Mouse (Mus musculus) intestine, embryonic 14.5 days (tissue): ENCODE measurements around the gene Sbk2. TPM values are rescaled to one million over a fixed set of nuclear protein-coding genes. Genes with fewer than 3 reads are reported as not detected.

Source experiments
- ATAC-seq: fragments of 200-750 bp; cut with Nextera tagmentation; replicated peaks from 2 replicates; pipeline ENCODE4 v1.8.0; 2017; ENCODE audit warnings: low read depth, moderate number of reproducible peaks, moderate TSS enrichment, moderate library complexity; ENCODE audit not compliant: low FRiP score, low TSS enrichment
- DNase-seq: peaks from one replicate; pipeline ENCODE4 v3.0.0-alpha.2; 2018; ENCODE audit warnings: low spot score
- H3K27ac ChIP-seq: fragments of 300-500 bp; sonication (generic); 2 replicates; pipeline ENCODE4 v1.5.1; 2014; ENCODE audit warnings: low read depth, mild to moderate bottlenecking, control low read depth
- H3K27me3 ChIP-seq: fragments of 300-500 bp; sonication (generic); replicated peaks from 2 replicates; pipeline ENCODE4 v1.6.1; 2014; ENCODE audit warnings: low read length, control low read depth; ENCODE audit not compliant: control insufficient read depth, insufficient read depth
- H3K36me3 ChIP-seq: fragments of 300-500 bp; sonication (generic); 2 replicates; pipeline ENCODE4 v1.6.1; 2014; ENCODE audit warnings: low read length, control low read depth; ENCODE audit not compliant: control insufficient read depth, insufficient read depth
- H3K4me1 ChIP-seq: fragments of 300-500 bp; sonication (generic); replicated peaks from 2 replicates; pipeline ENCODE4 v1.6.1; 2014; ENCODE audit warnings: low read length, control low read depth, mixed read lengths; ENCODE audit not compliant: control insufficient read depth, insufficient read depth
- H3K4me2 ChIP-seq: fragments of 300-500 bp; sonication (generic); 2 replicates; pipeline ENCODE4 v1.6.1; 2014; ENCODE audit warnings: low read length
- H3K4me3 ChIP-seq: fragments of 300-500 bp; sonication (generic); 2 replicates; pipeline ENCODE4 v1.5.1; 2014; ENCODE audit warnings: low read depth, low read length, control low read depth, mixed read lengths
- H3K9ac ChIP-seq: fragments of 300-500 bp; sonication (generic); 2 replicates; pipeline ENCODE4 v1.6.1; 2014; ENCODE audit warnings: mild to moderate bottlenecking, low read length
- H3K9me3 ChIP-seq: fragments of 300-500 bp; sonication (generic); 2 replicates; pipeline ENCODE4 v1.6.1; 2016; ENCODE audit warnings: low read length, control low read depth; ENCODE audit not compliant: control insufficient read depth
- WGBS: fragments of 180-500 bp; shearing (Covaris S2); extraction: QIAGEN DNeasy Blood & Tissue Kit; methylation state at CpG from one replicate; pipeline ENCODE4 v1.1.7; 2014; 5-methylcytosine and 5-hydroxymethylcytosine counted together
- polyA plus RNA-seq: library from polyadenylated mRNA; unstranded; fragments of >200 nt; fragmentation: Nextera tagmentation; extraction: Ambion mirVana; gene quantifications from 2 replicates; pipeline ENCODE4 v1.2.1, GENCODE M21; 2014

Sbk2 gene
- polyA plus RNA-seq, 1 experiment from 2014 or later: 0.23 TPM

DNA sequence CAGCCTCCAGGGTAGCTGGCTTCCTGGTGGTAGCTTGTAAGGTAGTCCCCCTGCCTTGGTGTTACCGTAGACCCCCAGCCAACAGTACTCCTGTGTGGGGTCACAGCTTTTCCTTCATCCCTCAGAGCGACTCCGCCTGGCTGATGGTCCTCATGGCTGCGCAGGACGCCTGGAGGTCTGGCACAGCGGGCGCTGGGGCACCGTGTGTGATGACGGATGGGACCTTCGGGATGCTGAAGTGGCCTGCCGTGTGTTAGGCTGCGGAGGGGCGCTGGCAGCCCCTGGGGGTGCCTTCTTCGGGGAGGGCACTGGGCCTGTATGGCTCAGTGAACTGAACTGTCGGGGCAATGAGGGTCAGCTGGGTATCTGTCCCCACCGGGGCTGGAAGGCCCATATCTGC lies 37.4 kb downstream of the Sbk2 start:
- 70% methylated on average over 16 of the region's 16 CpGs for WGBS
- peak overlapping the region; percentile 95; the same call in 1 of the 2 replicates for H3K27ac ChIP-seq
- H3K4me2 ChIP-seq: no peak overlapping the region
- no peaks in the 10 kb centered on the region for H3K9me3 ChIP-seq
- H3K27me3 ChIP-seq: no peaks in the 10 kb centered on the region
- H3K4me1 ChIP-seq: peaks cover 50% of the 10 kb centered on the region
- no peak for DNase-seq
- ATAC-seq: no peak
- H3K9ac ChIP-seq: no peak overlapping the region
- H3K4me3 ChIP-seq: no peak overlapping the region
- no peaks in the 10 kb centered on the region for H3K36me3 ChIP-seq

DNA sequence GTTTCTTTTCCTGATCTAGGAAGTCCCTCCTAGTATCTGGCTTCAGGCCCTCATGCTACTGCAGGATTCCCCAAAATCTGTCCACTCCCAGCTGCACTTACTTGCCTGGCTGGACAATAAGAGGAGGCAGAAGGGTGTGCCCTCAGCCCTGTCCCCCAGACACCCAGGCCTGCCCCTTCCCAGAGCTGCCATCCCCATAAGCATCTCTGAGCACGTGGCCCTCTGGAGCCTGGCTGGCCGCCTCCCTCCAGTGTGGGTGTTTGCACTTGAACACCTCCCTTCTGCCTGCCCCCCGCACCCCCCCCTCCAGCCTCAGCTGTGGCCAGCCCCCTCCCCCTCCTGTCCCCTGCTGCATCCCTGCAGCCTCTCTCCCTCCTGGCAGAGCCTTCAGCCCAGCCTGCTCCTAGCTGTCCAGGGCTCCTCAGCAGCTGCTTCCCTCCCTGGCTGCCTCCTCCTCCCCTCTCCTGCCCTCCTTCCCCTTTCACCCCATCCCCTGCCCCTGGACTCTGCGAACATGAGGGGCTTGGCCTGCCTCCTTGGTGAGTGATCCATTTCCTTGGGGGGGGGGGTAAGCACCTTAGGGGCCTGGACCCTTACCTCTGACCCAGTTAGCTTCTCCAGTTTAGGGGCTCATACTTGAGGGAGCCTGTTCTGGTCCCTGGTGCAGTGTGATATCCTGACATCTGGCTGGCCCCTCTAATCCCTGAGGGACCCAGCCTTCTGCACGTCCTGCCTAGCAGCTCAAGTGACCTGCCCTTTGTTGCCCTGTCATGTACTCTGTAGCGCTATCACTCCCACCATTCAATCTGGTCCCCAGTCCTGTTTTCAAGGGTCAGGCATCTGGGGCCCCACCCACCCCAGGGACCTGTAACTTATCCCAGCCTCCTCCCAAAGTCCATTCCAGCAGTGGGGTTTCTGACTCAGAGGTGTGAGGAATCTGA lies 38.5 kb downstream of the Sbk2 start, which contains the start of gene Ssc5d:
Ssc5d (plus strand) TSS at position 345 of the 941 bp plus-strand sequence.
- peak within 1 kb of the TSS; percentile 72 for H3K4me2 ChIP-seq
- H3K27ac ChIP-seq: peak within 1 kb of the TSS; percentile 95
- H3K9ac ChIP-seq: peak within 1 kb of the TSS; percentile 22; the same call in 1 of the 2 replicates
- H3K9me3 ChIP-seq: no peaks in the 10 kb centered on the region
- peaks cover 4% of the 10 kb centered on the region for H3K36me3 ChIP-seq
- no peaks in the 10 kb centered on the region for H3K27me3 ChIP-seq
- H3K4me3 ChIP-seq: no peak within 1 kb of the TSS
- ATAC-seq (peak; percentile 25), DNase-seq (peak; percentile 69)
- H3K4me1 ChIP-seq: peaks cover 53% of the 10 kb centered on the region
- WGBS: 13% methylated on average over 6 of the region's 6 CpGs

- H3K4me3 ChIP-seq: no peak overlapping the region
- DNase-seq (no peak), ATAC-seq (peak; percentile 38)
- peak overlapping the region; percentile 72 for H3K4me2 ChIP-seq
- peak overlapping the region; percentile 95 for H3K27ac ChIP-seq
- H3K9ac ChIP-seq: no peak overlapping the region
- no peaks in the 10 kb centered on the region for H3K27me3 ChIP-seq
- peaks cover 53% of the 10 kb centered on the region for H3K4me1 ChIP-seq
- peaks cover 12% of the 10 kb centered on the region for H3K36me3 ChIP-seq
- WGBS: 12% methylated on average over 3 of the region's 4 CpGs
- H3K9me3 ChIP-seq: no peaks in the 10 kb centered on the region
Measured at GRCm38 (mm10) chr7:4924891-4925301, 39.3 kb downstream of the Sbk2 start.

DNA sequence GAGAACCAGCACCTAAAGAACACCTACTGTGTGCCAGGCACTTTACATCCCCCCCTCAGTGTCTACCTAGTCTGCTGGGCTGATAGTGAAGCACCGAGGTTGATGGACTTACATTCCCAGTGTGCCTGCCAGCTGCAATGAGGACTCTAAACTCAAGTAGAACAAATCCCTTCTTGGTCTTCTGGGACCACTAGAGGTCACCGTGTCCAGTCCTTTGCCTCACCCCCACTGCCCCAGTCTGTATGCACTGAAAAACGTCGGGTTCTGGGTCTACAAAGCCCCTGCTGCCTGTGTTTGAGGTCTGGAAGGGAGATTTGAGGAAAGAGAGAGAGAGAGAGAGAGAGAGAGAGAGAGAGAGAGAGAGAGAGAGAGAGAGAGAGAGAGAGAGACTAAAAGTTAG lies 39.7 kb downstream of the Sbk2 start:
- H3K9ac ChIP-seq: no peak overlapping the region; the same call in 1 of the 2 replicates
- 3% methylated on average over 4 of the region's 4 CpGs for WGBS
- H3K36me3 ChIP-seq: peaks cover 16% of the 10 kb centered on the region
- peak overlapping the region; percentile 95 for H3K27ac ChIP-seq
- H3K4me3 ChIP-seq: no peak overlapping the region
- no peaks in the 10 kb centered on the region for H3K9me3 ChIP-seq
- DNase-seq (peak; percentile 64), ATAC-seq (no peak)
- peak overlapping the region; percentile 72 for H3K4me2 ChIP-seq
- peaks cover 53% of the 10 kb centered on the region for H3K4me1 ChIP-seq
- H3K27me3 ChIP-seq: no peaks in the 10 kb centered on the region

GRCm38 (mm10) chr7:4923586-4924364 lies 40.4 kb downstream of the Sbk2 start:
- Histone ChIP-seq H3K27me3 (no peaks in the 10 kb centered on the region), H3K27ac (peak overlapping the region; percentile 95), H3K9ac (peak overlapping the region; percentile 34), H3K4me2 (peak overlapping the region; percentile 72), H3K36me3 (peaks cover 23% of the 10 kb centered on the region), H3K4me1 (peaks cover 53% of the 10 kb centered on the region), H3K4me3 (peak overlapping the region; percentile 19), H3K9me3 (no peaks in the 10 kb centered on the region)
- no peak for ATAC-seq
- DNase-seq: peak; percentile 71
- WGBS: 7% methylated on average over 37 of the region's 37 CpGs

DNA sequence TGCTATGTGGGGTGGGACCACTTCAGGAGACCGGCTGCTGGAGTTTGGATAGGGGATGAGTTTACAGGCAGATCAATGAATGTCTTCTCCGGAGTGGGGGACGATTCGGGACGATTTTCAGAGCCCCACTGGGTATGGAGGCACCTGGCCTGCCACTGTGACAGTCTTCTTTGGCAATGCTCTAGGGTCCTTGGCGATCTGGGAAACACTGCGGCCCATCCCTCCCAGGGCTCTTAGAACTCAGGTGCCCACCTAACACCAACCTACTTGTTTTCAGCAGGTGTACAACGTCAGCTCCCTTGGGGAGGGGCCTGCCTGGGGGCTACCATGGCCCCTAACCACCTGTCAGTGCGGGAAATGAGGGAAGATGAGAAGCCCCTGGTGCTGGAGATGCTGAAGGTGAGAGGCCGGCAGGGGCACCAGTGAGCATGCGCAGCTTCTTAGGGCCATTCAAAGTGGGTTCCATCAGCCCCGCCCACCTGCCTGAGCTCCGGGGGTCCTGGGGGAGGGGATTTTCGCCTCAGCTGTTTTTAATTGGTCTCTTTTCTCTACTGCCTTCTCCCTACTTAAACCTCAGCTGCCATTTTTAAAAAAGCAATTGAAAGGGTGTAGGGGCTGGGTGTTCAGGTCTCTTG lies 41.2 kb downstream of the Sbk2 start:
- peak overlapping the region; percentile 95 for H3K27ac ChIP-seq
- WGBS: under 1% methylated on average over 14 of the region's 14 CpGs
- ATAC-seq: peak; percentile 16; the same call in 1 of the 2 replicates

DNA sequence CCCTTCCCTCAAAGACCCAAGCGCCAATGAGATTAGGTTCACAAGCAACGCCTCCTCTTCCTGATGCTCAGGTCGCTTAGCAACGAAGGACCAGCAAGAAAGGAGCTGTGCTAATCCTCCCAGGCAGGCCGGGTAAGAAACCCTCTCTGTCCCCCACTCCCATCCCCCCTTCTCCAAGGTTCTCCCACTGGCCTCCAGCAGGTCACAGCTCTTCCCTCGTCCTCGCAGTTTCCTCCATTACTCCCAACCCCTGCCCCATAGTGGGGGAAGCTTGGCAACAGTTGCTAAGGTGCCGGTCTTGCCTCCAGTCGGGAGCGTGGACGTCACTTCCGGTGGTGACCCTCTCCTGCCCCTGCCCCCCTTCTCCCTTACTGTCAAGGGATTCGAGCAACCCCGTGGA lies 41.7 kb downstream of the Sbk2 start:
- H3K4me2 ChIP-seq: peak overlapping the region; percentile 72
- peak overlapping the region; percentile 66 for H3K27ac ChIP-seq
- no peaks in the 10 kb centered on the region for H3K9me3 ChIP-seq
- peaks cover 50% of the 10 kb centered on the region for H3K4me1 ChIP-seq
- no peak overlapping the region for H3K9ac ChIP-seq
- H3K4me3 ChIP-seq: peak overlapping the region; percentile 19
- peaks cover 34% of the 10 kb centered on the region for H3K36me3 ChIP-seq
- DNase-seq (peak; percentile 87), ATAC-seq (peak; percentile 65)
- no peaks in the 10 kb centered on the region for H3K27me3 ChIP-seq
- 1% methylated on average over 14 of the region's 14 CpGs for WGBS

More for the DNA sequence above, 41.2 kb downstream of the Sbk2 start:
- H3K36me3 ChIP-seq: peaks cover 29% of the 10 kb centered on the region
- H3K4me2 ChIP-seq: peak overlapping the region; percentile 72
- peak overlapping the region; percentile 34 for H3K9ac ChIP-seq
- peak; percentile 77 for DNase-seq
- H3K4me1 ChIP-seq: peaks cover 53% of the 10 kb centered on the region
- H3K4me3 ChIP-seq: peak overlapping the region; percentile 19
- H3K27me3 ChIP-seq: no peaks in the 10 kb centered on the region
- no peaks in the 10 kb centered on the region for H3K9me3 ChIP-seq
